Mouse (Mus musculus) heart, adult 9 months (tissue): ENCODE data around the gene Tmem104.

Experiments
- DNase-seq, 2 experiments: peaks; one replicate each; pipeline ENCODE4 v3.0.0; 2022; ENCODE audit warnings: low spot score in 2 of 2

The Tmem104 gene

DNA sequence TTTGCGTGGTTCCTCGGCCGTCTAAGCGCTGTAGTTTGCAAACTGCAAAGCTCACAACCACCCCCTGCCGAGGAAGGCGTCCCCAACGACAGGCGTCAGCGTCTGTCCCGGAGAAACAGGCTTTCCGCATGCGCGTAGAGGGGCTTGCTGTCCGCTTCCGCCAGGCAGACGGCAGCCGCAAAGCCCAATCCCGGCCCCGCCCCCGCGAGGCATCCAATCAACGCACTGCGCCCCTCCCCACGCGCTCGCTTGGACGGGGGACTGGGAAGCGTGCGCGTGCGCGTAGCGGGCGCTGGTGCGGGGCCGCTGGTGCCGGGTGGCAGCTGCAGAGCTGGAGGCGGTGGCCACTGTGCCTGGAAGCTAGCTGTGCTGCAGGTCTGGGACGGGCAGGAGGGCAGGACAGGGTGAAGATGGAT is at the start of gene Tmem104:
Gene Tmem104, plus strand, starts transcription at position 264 of the 416 bp plus-strand sequence.
- DNase-seq = peak; percentile 99

- no peak for DNase-seq
These were observed 48.6 kb upstream of the Tmem104 start for GRCm38 (mm10) chr11:115138597-115139262.

- DNase-seq = no peak
These were observed 45.3 kb upstream of the Tmem104 start for GRCm38 (mm10) chr11:115141970-115142369.

- no peak for DNase-seq
These were observed 39.5 kb upstream of the Tmem104 start for GRCm38 (mm10) chr11:115147813-115148212.

- no peak for DNase-seq
These were observed 36.5 kb upstream of the Tmem104 start for GRCm38 (mm10) chr11:115150741-115151254.

GRCm38 (mm10) chr11:115151755-115152429 is 35.4 kb upstream of the Tmem104 start:
- DNase-seq = no peak

DNA sequence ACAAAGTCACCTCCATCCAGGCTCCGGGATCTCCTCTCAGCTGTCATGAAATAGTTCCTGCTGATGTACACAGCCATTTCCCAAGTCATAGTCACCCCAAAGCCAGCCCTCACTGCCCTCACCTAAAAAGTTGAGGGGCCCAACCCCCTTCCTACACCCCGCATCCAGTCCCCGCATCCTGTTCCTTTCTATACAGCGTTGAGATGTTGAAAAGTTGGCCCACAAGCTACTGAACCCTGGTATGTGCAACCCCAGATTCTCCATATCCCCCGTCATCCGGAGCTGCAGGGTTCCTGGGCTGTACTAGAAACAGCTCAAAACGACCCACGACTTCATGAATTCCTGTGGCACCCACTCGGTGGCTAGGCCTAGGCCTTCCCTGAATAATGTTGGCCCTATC is 34.2 kb upstream of the Tmem104 start:
- DNase-seq = no peak

- peak; percentile 56 to 67 for DNase-seq
These were observed 33.5 kb upstream of the Tmem104 start for GRCm38 (mm10) chr11:115153699-115154292.

DNA sequence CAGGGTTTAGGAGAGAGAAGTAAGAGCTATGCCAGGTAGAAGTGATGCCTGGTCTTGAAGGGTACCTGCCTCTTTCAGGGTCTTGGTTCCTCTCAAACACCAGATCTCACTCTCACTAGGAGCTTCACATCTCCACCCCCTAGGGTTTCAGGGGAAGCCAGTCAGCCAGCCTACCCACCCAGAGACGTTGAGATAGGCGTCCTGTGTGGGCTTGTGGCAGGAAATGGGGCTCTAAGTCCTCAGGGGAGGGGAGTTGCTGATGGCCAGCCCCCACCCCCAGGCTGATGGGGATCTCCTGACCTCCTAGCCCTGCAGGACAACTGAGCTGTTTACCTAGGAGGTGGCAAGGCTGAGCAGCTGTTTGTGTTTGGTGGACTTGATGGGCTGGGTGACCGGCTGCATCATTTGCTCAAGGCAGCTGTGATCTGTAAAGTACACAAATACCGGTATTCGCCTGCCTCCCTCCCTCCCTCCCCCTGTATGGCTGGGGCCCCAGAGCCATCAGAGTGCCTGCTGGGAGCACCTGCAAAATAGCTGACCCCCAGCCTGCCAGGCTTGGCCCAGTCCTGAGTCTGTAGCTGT is 32.1 kb upstream of the Tmem104 start:
- DNase-seq = no peak

GRCm38 (mm10) chr11:115157933-115158719 is 29.2 kb upstream of the Tmem104 start:
- DNase-seq = no peak

DNA sequence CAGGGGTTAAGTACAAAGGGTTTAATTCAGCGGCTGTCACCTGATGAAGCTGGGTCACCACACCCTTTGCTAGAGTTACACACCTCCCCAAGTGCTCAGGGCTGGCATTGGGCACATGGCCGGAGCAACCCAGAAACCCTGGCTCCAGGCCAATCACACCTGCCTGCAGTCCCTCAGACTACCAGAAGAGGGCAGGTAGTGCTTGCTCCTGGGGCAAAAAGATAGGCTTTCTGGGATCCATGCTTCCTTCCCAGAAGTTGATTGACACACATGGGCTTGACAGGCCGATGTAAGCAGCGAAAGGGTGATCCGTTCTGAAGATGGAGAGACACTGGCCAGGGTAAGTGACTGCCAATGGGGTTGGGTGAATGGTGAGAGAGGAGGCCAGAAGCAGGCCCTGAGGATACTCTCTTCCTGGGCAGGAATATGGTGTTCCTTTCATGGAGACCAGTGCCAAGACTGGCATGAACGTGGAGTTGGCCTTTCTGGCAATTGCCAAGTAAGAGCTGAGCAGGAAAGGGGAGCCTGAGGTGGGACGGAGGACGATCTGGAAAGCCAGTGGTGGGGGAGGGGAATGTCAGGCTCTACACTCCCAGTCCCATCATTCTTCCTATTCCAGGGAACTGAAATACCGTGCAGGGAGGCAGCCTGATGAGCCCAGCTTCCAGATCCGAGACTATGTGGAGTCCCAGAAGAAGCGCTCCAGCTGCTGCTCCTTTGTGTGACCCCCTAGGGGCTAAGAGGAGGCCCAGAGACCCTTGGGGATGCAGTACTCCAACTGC is 27.1 kb upstream of the Tmem104 start:
- DNase-seq = peak; percentile 57 to 71

DNA sequence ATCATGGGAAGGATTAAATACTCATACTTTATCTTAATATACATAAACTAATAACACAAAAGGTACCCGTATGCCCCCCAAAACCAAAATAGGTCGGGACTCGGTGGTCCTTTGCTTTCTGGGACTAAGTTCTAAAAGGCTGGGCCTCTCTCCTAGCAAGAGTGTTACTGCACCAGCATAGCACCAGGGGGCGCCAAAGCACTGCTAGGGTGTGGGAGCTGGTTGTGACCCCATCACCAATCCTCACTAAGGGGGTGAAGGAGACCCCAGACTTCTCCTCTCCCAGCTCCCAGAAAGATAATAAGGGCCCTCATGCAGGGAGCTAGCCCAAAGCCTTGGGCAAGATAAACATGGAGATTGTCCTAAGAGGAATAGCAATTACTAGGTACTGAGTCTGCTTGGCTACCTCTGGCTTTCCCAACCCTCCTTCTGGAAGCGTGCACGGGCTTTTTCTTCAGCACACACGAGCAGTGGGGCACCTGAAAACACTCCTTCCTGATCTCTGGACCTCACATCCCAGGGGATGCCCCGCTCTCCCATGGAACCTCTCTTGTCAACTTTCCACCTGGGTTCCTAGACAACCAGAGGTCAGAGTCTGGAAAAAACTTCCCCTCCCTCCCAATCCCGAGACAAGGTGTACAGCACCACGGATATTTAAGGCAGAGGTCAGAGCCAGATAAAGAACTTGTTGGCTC is 26.3 kb upstream of the Tmem104 start:
- DNase-seq = peak in 1 of 2 experiments; percentile 65

DNA sequence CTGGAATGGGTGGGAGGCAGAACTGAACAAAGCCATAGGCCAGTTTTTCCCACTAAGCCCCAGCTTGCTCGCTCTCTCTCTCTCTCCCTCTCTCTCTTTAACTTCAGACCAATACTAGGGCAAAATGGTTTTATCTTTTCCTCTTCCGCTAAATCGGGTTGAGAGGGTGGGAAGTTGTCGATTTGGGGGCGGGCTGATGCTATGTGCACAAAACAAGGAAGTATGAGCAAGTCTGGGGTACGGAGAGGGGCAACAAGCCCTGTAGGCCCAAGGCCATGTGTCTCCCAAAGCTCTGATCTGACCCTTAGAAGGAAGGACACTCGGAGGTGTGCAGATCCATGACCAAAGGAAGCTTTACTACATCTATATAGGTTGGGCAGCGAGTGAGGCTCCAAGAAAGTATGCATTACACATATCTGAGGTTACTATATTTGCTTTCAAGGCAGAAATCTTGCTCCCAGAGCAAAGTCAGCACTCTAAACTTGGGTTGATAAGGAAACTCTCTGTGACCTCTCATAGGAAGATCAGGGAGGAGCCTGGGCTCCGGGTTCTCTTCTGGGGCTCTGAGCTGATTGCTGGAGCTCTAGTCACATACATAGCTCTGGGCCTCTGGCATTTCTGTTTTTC is 25.6 kb upstream of the Tmem104 start:
- no peak for DNase-seq

GRCm38 (mm10) chr11:115162205-115162601 is 25.1 kb upstream of the Tmem104 start:
- no peak for DNase-seq

DNA sequence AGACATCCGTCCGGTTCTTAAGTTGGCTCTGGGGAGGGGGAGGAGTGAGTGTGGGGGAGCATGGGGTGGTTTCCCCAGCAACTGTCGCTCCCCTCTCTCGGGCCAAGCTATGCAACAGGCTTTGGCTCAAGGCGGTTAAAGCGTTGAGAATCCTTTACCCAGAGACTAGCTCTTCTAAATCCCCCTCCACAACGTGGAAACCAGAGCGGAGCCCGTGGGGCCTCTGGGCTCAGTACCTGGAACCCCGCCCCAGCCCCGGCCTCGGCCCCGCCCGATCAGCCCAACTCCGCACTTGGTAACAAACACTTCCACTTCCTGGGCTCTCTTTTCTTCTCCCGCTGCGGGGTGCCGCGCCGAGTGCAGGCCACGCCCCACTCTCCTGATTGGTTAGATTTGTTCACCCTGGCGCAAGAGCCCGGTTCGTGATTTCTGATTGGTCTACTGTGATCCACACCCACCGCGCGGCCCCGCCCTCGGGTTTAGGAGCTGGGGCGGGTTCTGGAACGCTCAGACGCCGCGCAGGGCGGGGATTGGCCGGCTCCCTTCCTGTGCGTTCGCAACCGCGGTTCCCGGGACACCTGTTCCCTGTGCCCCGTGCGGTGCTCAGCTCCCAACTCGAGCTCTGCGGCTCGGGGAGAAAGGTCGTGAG is 24.3 kb upstream of the Tmem104 start, which contains the start of gene Slc9a3r1:
Gene Slc9a3r1, plus strand, starts transcription at position 510 of the 649 bp plus-strand sequence.
- peak; percentile 99 for DNase-seq

DNA sequence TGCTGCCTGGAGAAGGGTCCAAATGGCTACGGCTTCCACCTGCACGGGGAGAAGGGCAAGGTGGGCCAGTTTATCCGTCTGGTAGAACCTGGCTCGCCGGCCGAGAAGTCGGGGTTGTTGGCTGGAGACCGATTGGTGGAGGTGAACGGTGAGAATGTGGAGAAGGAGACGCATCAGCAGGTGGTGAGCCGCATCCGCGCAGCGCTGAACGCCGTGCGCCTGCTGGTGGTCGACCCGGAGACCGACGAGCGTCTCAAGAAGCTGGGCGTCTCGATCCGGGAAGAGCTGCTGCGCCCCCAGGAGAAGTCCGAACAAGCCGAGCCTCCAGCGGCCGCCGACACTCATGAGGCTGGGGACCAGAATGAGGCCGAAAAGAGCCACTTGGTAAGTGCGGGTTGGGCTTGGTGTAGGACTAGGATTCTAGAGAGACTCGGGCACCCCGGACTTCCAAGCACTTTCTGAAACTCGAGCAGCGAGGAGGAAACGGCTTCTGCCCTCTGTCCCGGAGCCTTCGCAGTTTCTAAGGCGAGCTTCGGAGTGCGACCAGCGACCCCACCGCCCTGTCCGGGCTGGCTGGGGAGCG is 23.6 kb upstream of the Tmem104 start:
- DNase-seq = no peak

GRCm38 (mm10) chr11:115164341-115164975 is 22.8 kb upstream of the Tmem104 start:
- DNase-seq = no peak

- no peak for DNase-seq
These were observed 22.3 kb upstream of the Tmem104 start for GRCm38 (mm10) chr11:115164976-115165374.
